Comparison of ENCODE assay signal across 7 mouse cellular contexts in the genomic region with DNA sequence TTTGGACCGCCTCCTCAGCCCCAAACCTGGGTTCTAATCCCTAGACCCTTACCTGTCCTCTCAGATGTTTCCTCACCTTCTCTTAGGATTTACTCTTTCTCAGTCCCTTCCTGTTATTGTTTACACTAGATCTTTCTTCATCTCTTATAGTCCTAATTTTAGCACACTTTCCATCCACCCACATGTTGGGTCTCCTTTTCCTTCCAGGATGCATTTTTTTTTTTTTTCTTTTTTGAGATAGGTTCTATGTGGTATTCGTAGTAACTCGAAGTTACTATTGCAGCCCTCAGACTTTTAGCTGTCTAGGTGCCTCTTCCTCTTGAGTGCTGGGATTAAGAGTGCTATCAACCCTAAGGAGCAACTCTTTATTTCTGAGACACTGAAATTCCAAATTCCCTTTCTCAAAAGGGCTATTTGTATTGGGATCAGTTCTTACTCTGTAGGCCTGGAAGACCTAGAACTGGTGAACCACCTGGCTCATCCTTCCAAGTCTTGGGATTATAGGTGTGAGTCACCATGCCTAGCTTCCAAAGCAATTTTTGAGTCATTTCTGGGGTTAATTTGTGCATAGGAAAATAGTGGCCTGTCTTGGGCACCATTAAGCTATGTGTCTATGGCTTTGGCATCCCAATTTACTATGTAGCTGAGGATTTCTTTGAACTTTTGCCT. TPM values are rescaled to one million over a fixed set of nuclear protein-coding genes. Genes with fewer than 3 reads are reported as not detected.
DNase-seq lines count a peak whose midpoint lies in the region; ATAC-seq and TF ChIP-seq lines count a peak whose summit lies in the region.

No protein-coding gene starts in this region.

- H3K27ac ChIP-seq in lung, embryonic 15.5 days = peak overlapping the region; percentile 100
- H3K27ac ChIP-seq in embryonic facial prominence, embryonic 15.5 days (replicated peaks) = peak overlapping the region; percentile 96
- H3K27ac ChIP-seq in limb, embryonic 10.5 days = peak overlapping the region; percentile 100
- peak overlapping the region; percentile 20; the same call in 1 of the 2 replicates for H3K27ac ChIP-seq in small intestine, adult 2 months (ENCODE audit: insufficient read depth, low read depth, low read length)

- no peak for DNase-seq in lung, postnatal 10 days
- DNase-seq in limb, embryonic 10.5 days (ENCODE audit: low spot score) = no peak
- DNase-seq in testis, postnatal 14 days (ENCODE audit: low spot score) = no peak
- no peak for DNase-seq in kidney, postnatal 14 days

- H3K36me3 ChIP-seq in lung, embryonic 15.5 days = peaks cover 33% of the 10 kb centered on the region
- H3K36me3 ChIP-seq in embryonic facial prominence, embryonic 15.5 days = peaks cover 37% of the 10 kb centered on the region
- peaks cover 50% of the 10 kb centered on the region for H3K36me3 ChIP-seq in limb, embryonic 10.5 days
- H3K36me3 ChIP-seq in small intestine, adult 2 months (ENCODE audit: control insufficient read depth, insufficient read depth, low read length) = peaks cover 26% of the 10 kb centered on the region

- peak overlapping the region; percentile 85 for H3K9ac ChIP-seq in lung, embryonic 15.5 days
- H3K9ac ChIP-seq in embryonic facial prominence, embryonic 15.5 days = no peak overlapping the region; the same call in 1 of the 2 replicates

- peak overlapping the region; percentile 70 for H3K4me3 ChIP-seq in lung, embryonic 15.5 days
- H3K4me3 ChIP-seq in embryonic facial prominence, embryonic 15.5 days (replicated peaks) = peak overlapping the region; percentile 59
- peak overlapping the region; percentile 91 for H3K4me3 ChIP-seq in limb, embryonic 10.5 days
- peak overlapping the region; percentile 62 for H3K4me3 ChIP-seq in small intestine, adult 2 months (ENCODE audit: low read depth, low read length)

- H3K4me1 ChIP-seq in lung, embryonic 15.5 days = peaks cover 43% of the 10 kb centered on the region
- H3K4me1 ChIP-seq in embryonic facial prominence, embryonic 15.5 days = peaks cover 50% of the 10 kb centered on the region
- peaks cover 42% of the 10 kb centered on the region for H3K4me1 ChIP-seq in limb, embryonic 10.5 days
- H3K4me1 ChIP-seq in small intestine, adult 2 months (ENCODE audit: control insufficient read depth, insufficient read depth, insufficient read length, low read length) = peaks cover 20% of the 10 kb centered on the region

- no peak for TF ChIP-seq CTCF in small intestine, adult 2 months (IDR thresholded peaks at IDR 0.05; ENCODE audit: extremely low read depth, insufficient read length, insufficient replicate concordance, low read depth, low read length)

- ATAC-seq in lung, embryonic 15.5 days (ENCODE audit: borderline replicate concordance, extremely low read depth, low FRiP score, low TSS enrichment) = no peak
- ATAC-seq in embryonic facial prominence, embryonic 15.5 days (ENCODE audit: insufficient number of reproducible peaks, low FRiP score, low TSS enrichment, low read depth) = no peak

- WGBS in lung, embryonic 15.5 days = 16% methylated on average over 3 of the region's 3 CpGs
- 11% methylated on average over 3 of the region's 3 CpGs for WGBS in embryonic facial prominence, embryonic 15.5 days
- WGBS in limb, embryonic 10.5 days = 36% methylated on average over 3 of the region's 3 CpGs
- 8% methylated on average over 3 of the region's 3 CpGs for WGBS in small intestine, adult 2 months

- no peak for TF ChIP-seq POLR2A in small intestine, adult 2 months (IDR thresholded peaks at IDR 0.05; ENCODE audit: low read depth, low read length)

- H3K9me3 ChIP-seq in lung, embryonic 15.5 days = no peaks in the 10 kb centered on the region
- no peaks in the 10 kb centered on the region for H3K9me3 ChIP-seq in embryonic facial prominence, embryonic 15.5 days (replicated peaks)
- H3K9me3 ChIP-seq in limb, embryonic 10.5 days (replicated peaks) = no peaks in the 10 kb centered on the region

- peak overlapping the region; percentile 49 for H3K4me2 ChIP-seq in lung, embryonic 15.5 days
- peak overlapping the region; percentile 40 for H3K4me2 ChIP-seq in embryonic facial prominence, embryonic 15.5 days (replicated peaks)

- no peaks in the 10 kb centered on the region for H3K27me3 ChIP-seq in lung, embryonic 15.5 days
- no peaks in the 10 kb centered on the region for H3K27me3 ChIP-seq in embryonic facial prominence, embryonic 15.5 days
- no peaks in the 10 kb centered on the region for H3K27me3 ChIP-seq in limb, embryonic 10.5 days (ENCODE audit: low read depth, poor library complexity, severe bottlenecking)
- no peaks in the 10 kb centered on the region for H3K27me3 ChIP-seq in small intestine, adult 2 months (ENCODE audit: control insufficient read depth, insufficient read depth, low read length)

RNA-seq across cellular contexts. Expression of gene Sp1, which starts 1.1 kb away (rescaled TPM):
- 10.6 TPM in 2 replicates for polyA plus RNA-seq in lung, embryonic 15.5 days (2015; fragmentation: Nextera tagmentation; extraction: Ambion mirVana)
- 10.0 and 11.8 TPM in 2 replicates for polyA plus RNA-seq in embryonic facial prominence, embryonic 15.5 days (2015; fragmentation: Nextera tagmentation; extraction: Ambion mirVana)
- polyA plus RNA-seq in limb, embryonic 10.5 days (2016; fragmentation: Nextera tagmentation; extraction: Ambion mirVana) = 9.1 and 9.8 TPM in 2 replicates
- polyA plus RNA-seq in small intestine, adult 2 months (2012; rRNA removed) = 7.0 and 13.8 TPM in 2 replicates

RNA-seq across cellular contexts. Expression of gene Amhr2, which starts 38.1 kb away (rescaled TPM):
- 0.59 and 0.82 TPM in 2 replicates for polyA plus RNA-seq in lung, embryonic 15.5 days (2015; fragmentation: Nextera tagmentation; extraction: Ambion mirVana)
- 0.59 and 0.75 TPM in 2 replicates for polyA plus RNA-seq in embryonic facial prominence, embryonic 15.5 days (2015; fragmentation: Nextera tagmentation; extraction: Ambion mirVana)
- polyA plus RNA-seq in limb, embryonic 10.5 days (2016; fragmentation: Nextera tagmentation; extraction: Ambion mirVana) = 0.15 TPM in 1 of 2 replicates, not detected in the other
- 0.18 and 2.7 TPM in 2 replicates for polyA plus RNA-seq in small intestine, adult 2 months (2012; rRNA removed)

RNA-seq across cellular contexts. Expression of gene Sp7, which starts 40.1 kb away (rescaled TPM):
- polyA plus RNA-seq in lung, embryonic 15.5 days (2015; fragmentation: Nextera tagmentation; extraction: Ambion mirVana) = 0.48 and 0.55 TPM in 2 replicates
- 35.4 and 35.8 TPM in 2 replicates for polyA plus RNA-seq in embryonic facial prominence, embryonic 15.5 days (2015; fragmentation: Nextera tagmentation; extraction: Ambion mirVana)
- polyA plus RNA-seq in limb, embryonic 10.5 days (2016; fragmentation: Nextera tagmentation; extraction: Ambion mirVana) = 1.6 and 1.8 TPM in 2 replicates
- not detected in 2 replicates for polyA plus RNA-seq in small intestine, adult 2 months (2012; rRNA removed)

RNA-seq across cellular contexts. Expression of gene Prr13, which starts 51.8 kb away (rescaled TPM):
- 69.4 and 71.4 TPM in 2 replicates for polyA plus RNA-seq in lung, embryonic 15.5 days (2015; fragmentation: Nextera tagmentation; extraction: Ambion mirVana)
- 89.4 and 93.7 TPM in 2 replicates for polyA plus RNA-seq in embryonic facial prominence, embryonic 15.5 days (2015; fragmentation: Nextera tagmentation; extraction: Ambion mirVana)
- 57.6 and 60.5 TPM in 2 replicates for polyA plus RNA-seq in limb, embryonic 10.5 days (2016; fragmentation: Nextera tagmentation; extraction: Ambion mirVana)
- 351 and 585 TPM in 2 replicates for polyA plus RNA-seq in small intestine, adult 2 months (2012; rRNA removed)

RNA-seq across cellular contexts. Expression of gene Aaas, which starts 56.5 kb away (rescaled TPM):
- polyA plus RNA-seq in lung, embryonic 15.5 days (2015; fragmentation: Nextera tagmentation; extraction: Ambion mirVana) = 91.1 and 92.0 TPM in 2 replicates
- polyA plus RNA-seq in embryonic facial prominence, embryonic 15.5 days (2015; fragmentation: Nextera tagmentation; extraction: Ambion mirVana) = 61.2 and 63.0 TPM in 2 replicates
- polyA plus RNA-seq in limb, embryonic 10.5 days (2016; fragmentation: Nextera tagmentation; extraction: Ambion mirVana) = 150 and 163 TPM in 2 replicates
- polyA plus RNA-seq in small intestine, adult 2 months (2012; rRNA removed) = 10.2 and 20.3 TPM in 2 replicates

Comparison
In these comparisons a context has a peak if more than half of its experiments do, and no peak if none do; other contexts are left out.
1. H3K27ac ChIP-seq: peak in every context shown above with its lines; median percentile 100 in lung, embryonic 15.5 days; 100 in limb, embryonic 10.5 days; 96 in embryonic facial prominence, embryonic 15.5 days; 20 in small intestine, adult 2 months.
2. RNA of gene Sp7, which starts 40.1 kb away (polyA plus RNA-seq): 35.4 to 35.8 TPM in embryonic facial prominence, embryonic 15.5 days; 1.6 to 1.8 TPM in limb, embryonic 10.5 days, 0.48 to 0.55 TPM in lung, embryonic 15.5 days and not detected in small intestine, adult 2 months; every median in the first group is over 10 times any median in the second.
3. Peak in every context shown above with its lines, with median percentiles within 50 percentile points of each other: H3K4me3 ChIP-seq.